Mouse (Mus musculus) testis, postnatal 10 days (tissue): ENCODE results near the gene Ptpn3.
"Not testable (repeated sequence)": the region's sequence is repeated elsewhere in the genome, so short reads cannot be mapped to it uniquely, and the experiment has no call there.

Source experiments
- DNase-seq: peaks from one replicate; pipeline ENCODE4 v3.0.0; 2021; ENCODE audit warnings: low spot score

Gene Ptpn3

DNA sequence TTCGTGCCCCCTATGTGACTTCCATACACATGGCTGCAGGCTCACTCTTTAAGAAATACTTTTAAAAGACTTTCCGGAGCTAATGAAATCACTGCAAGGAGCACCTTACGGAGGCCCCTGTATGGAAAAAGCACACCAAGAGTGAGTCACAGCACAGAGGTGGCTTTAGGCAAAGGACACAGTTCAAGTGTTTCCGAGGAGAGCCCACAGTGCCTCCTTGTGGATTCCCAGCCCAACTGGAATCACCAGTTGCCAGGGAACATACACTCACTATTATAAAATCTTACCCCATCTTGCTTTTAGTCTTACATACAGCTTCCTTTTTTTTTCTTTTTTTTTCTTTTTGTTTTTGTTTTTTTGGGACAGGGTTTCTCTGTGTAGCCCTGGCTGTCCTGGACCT, 85.1 kb downstream of the Ptpn3 start:
- DNase-seq = no peak

DNA sequence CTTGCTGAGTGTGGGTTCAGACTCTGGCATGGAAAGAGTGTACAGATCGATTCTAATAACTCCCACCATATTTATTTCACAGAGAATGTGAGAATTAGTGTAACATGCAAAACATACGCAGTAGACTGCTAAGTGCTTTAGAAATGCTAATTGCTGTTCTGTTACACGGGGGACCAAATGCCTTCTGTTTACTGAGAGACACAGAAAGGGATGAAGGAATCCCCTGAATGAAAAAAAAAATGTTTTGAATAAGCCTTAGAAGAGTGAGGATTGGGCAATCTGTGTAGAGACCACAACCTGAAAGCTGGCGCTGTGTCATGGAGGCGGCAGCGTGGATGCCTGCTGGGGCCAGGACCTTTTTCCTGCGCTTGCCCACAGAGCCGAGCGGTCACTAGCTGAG, 86.8 kb downstream of the Ptpn3 start:
- DNase-seq = no peak

DNA sequence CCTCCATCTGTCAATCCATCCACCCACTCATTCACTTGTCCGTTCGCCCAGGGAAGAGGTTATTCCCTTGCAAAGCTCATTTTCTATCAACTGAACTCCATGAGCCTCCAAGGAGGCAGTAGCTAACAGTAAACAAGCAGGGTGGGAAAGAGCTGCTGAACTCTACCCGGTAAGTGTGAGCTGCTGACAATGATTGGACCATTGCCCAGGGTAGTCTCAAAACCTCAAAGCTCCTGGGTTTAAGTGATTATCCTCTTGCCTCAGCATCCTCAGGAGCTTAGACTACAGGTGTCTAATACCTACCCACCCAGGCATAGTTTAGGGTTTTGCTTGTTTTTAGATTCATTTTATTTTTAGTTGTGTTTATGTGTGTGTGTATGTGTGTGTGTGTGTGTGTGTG, 87.5 kb downstream of the Ptpn3 start:
- no peak for DNase-seq

DNA sequence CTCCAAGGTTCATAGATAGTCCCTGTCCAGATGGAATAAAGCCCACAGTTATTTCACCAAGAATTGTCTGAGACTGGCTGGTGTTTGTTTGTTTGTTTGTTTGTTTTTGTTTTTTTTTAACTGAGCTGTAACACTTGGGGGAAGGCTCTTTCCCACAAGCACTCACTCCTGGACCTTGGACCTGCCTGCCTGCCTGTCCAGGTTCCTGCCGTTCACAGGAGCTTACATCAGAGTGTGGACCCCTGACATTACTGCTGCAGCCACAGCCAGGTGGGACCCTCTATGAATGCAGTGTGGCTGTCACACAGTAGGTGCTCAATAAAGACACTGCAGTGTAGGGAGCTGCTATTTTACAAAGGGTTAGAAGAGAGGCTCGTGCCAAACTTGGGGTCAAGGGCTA, 89.9 kb downstream of the Ptpn3 start:
- DNase-seq = no peak

DNA sequence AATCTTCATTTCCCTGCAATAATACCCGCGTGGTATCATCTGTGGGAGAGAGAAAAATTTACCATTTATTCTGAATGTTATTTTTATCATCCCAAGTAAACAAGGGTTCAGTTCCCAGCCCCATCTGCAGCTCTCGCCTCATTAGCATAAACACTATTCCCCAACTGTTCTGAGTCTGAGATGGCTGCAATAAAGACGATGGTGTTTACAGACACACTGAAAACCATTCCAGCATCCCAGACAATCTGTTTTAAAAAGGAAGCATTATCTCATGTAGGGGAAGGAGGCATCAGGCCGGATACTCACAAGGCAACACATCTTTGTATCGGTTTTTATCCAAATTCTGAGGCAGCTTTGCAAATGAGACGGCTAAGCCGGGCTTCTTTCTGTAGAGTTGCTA, 95.7 kb downstream of the Ptpn3 start:
- no peak for DNase-seq

DNA sequence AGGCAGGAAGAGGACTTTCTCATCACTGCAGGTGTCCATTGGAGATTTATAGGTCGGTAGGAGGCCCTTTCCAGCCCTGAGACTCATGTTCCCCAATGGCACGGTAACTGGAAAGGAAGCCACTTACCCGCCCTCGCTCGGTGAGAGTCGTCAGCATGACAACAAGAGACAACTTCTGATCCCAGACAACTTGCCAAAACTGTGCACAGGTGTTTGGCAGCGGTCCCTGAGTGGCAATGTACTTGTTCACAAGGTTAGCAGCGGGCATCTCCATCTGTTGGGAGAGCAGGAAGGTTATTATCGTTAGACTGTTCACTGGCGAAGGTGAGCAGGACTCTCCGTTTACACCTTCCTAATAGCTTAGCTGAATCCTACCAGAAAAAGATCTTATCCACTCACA, 96.9 kb downstream of the Ptpn3 start:
- no peak for DNase-seq

DNA sequence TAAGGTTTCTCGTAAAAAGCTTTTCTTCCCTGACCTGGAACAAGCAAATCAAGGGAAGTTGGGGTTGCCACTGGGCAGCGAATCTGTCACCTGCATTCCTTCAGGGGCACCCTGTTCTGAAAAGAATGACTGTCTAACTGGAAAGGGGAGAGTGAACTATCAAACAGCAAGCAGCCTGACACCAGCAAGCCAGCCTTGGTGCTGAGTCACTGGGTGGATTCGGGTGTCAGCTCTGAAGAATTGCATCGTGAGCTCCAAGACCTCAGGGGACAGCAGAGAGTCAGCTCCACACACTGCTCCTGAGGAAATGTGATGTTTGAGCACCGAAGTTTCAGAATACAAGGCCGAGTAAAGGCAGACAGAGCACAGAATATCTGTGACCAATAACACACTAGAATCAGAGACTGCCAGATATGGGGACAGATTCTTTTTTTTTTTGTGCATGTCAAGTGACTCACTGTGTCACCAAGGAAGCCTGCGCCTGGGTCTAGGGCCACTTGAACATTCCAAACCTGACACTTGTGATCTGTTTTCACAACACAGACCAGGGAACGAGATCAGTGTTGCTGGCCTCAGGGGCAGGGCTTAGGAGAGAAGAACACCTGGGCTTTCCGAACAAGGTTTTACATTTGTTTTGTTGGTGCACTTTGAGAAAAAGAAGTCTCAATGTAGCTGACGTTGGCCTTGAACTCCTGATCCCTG, 98.8 kb downstream of the Ptpn3 start:
- DNase-seq = no peak

DNA sequence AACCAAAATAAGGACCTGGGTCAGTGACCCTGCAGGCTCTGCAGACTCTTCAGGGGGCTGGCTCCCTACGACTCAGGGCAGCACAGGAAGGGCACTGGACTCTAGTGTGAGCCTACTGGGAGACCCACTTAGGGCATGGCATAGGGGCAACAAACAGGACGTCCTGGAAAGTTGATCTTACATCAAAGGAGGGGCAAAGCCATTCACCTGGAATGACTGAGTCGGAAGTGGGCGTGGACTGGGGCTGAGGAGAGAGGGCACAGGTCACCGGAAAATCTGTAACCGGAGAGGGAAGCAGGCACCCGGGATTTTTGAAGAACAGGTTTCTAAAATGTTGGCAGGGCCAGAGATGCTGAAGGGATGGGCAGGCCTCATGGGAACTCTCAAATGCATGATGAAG, 99.5 kb downstream of the Ptpn3 start:
- DNase-seq = no peak

DNA sequence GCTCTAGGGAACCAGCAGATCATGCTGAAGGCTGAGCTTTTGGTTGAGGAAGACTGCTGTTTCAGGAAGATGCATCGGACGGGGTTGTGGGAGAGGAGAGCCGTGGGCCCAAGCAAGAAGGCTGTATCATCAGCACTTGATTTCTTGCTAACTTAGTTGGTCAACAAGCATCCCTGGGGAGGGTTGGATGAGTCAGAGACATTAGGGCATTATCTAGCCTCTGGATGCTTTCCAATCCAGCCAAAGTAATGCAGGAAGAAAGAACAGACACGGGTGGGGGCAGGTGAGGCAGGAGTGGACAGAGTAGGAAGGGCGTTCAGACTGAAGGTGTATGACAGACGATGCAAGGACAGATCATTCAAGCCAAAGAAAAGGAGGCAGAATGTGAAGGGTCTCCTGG, 101.0 kb downstream of the Ptpn3 start:
- no peak for DNase-seq

DNA sequence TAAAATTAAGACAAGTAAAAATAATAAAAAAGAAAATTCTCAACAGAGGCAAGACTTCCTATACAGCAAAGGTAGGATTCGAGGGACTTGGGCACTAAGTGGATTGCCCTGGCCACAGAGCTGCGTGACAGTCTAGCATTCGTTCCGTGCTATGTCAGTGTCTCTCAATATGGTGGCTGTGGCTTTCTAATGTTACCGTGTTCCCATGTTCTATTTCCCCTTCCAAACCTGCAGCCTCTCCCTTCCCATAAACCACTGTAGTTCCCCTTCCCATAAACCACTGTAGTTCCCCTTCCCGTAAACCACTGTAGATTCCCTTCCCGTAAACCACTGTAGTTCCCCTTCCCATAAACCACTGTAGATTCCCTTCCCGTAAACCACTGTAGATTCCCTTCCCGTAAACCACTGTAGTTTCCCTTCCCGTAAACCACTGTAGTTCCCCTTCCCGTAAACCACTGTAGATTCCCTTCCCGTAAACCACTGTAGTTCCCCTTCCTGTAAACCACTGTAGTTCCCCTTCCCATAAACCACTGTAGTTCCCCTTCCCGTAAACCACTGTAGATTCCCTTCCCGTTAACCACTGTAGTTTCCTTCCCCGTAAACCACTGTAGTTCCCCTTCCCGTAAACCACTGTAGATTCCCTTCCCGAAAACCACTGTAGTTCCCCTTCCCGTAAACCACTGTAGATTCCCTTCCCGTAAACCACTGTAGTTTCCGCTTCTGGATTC, 102.8 kb downstream of the Ptpn3 start:
- DNase-seq = not testable (repeated sequence)

DNA sequence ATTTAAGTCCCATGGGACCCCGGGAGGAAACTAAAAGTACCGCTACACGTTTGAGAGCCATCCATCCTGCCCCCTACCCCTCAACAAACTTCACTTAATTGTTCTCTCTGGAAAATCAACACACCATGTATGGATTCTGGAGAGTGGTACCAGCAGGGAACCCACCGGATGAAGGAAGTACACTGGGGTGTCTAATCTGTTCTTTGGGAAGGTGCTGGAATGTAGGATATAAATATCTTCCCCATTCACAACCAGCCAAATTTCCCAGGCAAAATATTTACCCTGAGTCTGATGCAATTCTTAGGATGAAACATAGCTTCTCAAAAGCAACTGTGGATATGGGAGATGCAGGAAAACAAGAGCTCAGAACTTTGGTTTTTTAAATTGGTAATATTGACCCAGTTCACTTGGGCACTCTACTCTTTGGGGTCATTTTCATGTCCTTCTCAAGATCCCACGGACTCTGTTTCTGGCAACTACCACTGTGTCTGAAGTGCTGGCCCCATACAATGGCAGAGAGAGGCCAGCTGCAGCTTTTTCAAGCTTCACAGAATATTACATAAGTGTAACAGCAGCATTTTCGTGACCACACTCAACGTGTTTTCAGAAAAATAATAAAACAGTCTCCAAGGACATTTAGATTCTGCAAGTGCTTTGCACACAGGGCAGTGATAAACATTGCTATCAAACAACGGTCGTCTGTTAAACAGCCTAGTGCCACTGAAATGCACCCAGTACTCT, 109.9 kb downstream of the Ptpn3 start:
- DNase-seq = no peak

DNA sequence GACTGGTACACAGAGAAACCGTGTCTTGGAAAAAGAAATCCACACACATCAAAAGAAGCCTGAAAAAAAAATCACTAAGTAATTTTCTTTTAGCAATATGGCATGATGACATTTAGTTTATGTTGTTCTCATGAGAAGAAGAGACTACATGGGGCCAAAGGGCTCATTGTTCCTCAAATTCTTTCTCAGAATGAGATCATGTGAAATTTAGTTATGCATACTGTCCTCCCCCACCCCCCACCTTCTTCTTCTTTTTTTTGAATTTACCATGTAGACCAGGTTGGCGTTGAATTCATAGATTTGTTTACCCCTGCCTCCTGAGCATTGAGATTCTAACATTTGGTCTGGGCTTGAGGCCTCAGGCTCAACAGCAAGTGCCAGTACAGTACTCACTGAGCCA, 111.8 kb downstream of the Ptpn3 start:
- DNase-seq = no peak

DNA sequence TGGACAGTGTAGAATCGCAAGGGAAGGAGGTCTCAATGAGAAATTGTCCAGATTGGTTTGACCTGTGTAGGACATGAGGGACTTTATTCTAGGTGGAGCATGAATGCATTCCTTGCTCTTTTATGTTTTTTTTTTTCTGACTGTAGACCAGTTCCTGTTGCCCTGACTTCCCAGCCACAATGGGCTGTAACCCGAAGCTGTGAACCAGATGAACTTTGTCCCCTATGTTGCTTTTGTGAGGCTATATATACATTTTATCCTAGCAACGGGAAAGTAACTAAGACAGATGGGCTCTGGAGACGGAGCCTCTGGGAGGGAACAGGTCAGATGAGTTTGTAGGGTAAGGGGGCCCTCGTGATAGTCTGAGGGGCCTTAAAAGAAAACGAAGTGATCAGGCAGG, 115.6 kb downstream of the Ptpn3 start:
- DNase-seq = no peak

DNA sequence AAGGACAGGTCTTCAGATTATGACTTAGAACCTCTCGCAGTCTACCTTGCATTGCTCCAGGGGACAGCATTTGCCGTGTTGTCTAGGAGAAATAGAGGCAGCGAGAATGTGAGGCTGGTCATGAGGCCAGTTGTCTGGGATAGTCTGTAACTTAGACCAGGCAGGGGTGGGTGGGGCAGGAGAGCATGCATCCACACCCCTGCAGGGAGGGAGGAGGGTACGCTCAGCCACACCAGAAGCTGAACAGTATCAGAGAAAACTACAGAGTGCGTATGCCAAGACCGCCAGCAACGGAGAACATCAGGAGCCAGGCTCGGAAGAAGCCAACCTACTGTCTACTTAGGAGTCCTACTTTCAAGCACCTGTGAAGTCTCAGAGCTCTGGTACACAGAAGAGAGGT, 116.2 kb downstream of the Ptpn3 start:
- no peak for DNase-seq

DNA sequence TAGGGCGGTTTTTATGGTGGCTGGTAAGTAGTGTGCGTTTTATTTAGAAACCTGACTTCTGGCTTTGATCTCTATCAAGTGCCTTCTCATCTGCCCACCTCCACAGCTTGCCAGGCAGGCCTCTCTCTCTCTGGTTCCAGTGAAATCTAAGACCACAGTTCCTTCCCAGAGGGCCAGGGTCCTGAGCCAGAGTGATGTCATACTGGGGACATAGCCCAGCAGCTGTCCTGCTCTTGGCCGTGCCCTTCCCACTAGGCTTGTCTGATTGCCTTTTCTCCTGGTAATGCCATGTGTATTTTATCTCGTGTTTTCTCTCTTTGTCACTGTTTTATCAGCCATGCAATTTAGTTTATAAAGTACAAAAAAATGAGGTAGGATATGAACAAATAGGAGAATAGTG, 118.1 kb downstream of the Ptpn3 start:
- DNase-seq = no peak

DNA sequence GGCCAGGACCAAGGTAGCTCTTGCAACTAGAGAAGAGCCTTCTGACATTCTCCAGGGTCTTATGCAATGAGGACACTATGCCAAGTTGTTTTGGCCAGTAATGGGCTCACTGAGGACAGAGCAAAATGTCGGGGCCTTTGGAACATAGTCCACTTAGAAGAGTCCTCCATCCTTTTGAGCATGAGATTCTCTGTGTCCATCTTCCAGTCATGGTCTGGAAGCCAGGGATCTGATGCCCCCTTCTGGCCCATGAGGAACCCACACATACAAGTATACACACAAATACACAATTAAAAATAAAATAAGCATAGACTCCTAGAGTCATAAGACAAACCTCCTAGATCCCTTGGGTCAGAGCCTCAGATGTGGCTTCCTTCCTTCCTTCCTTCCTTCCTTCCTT, 120.1 kb downstream of the Ptpn3 start:
- no peak for DNase-seq

DNA sequence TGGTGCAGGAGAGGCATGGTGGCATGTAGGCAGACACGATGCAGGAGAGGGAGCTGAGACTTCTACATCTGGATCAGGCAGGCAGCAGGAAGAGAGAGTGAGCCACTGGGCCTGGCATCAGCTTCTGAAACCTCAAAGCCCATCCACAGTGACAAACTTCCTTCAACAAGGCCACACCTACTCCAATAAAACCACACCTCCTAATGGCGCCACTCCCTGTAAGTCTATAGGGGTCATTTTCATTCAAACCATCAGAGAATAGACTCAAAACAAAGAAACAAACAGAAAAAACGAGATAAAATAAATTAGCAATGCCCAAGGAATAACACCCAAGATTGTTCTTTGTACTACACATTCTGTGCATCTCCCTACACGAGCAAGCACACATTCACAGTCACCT, 122.8 kb downstream of the Ptpn3 start:
- DNase-seq = no peak

DNA sequence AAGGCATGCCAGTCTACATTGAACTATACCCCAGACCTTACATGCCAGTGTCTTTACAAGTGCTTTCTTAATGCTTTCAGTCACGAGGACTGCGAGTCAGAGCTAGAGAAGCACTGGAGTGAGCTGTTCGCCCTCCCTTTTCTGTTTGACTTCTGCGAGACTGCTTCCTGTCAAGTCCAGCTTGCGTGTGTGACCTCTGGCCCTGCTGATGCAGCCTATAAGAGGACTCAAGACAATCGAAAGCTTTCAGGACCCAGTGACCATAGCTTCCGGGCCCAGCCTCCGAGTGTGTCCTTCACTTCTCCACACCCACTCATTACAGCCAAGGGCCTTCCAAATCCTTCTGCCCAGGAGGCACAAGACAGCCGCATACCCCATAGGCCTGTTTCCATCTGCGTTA, 126.3 kb downstream of the Ptpn3 start:
- DNase-seq = no peak

DNA sequence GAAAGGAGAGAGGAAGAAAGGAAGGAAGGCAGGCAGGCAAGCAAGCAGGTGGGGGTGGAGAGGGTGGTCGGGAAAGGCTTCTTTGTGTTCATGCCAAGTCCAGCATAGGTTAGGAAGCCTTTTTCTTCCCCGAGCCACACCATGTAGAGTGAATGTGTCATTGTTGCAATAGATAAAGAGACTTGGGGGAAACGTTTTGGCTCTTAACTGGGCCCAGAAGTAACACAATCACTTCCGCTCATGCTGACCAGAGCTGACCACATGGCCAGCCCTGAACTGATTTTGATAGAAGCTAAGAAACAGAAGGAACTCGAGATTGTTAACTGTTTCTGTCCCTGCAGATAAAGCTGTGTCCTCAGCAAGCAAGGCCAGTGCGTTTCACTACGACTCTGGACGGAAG, 128.8 kb downstream of the Ptpn3 start:
- DNase-seq = no peak

DNA sequence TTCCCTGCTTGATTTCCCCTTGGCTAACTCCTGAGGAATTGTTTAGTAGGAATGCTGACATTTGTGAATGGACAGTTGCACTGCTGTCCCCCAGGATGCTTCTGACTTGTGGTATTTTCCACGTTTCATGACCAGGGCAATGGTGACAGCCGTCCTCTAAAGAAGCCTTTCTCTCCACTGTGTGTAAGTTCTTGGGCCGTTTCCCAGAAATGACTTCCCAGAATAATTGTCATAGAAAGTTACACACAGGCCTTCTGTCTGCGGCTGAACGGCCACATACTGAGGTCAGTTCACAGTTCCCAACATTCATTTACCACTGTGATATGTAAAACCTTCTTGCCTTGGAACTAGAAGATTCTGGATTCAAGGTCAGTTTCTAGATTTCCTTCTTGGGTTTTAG, 129.8 kb downstream of the Ptpn3 start:
- DNase-seq = no peak

DNA sequence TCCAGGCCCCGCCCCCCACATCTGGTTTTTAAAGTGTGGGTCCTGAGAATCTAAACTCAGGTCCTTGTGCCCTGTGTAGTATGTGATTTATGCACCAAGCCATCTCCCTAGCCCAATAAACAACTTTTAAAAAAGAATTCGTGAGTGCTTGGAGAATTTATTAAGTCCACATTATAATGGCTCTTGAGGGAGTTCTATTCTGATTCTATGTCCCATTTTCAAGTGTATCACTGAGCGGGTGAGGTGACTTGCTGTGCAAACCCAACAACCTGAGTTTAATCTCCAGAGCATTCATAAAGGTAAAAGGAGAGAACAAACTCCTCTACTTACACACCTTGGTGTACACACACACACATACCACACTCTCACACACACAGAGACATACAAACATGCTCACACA, 133.0 kb downstream of the Ptpn3 start:
- DNase-seq = no peak

DNA sequence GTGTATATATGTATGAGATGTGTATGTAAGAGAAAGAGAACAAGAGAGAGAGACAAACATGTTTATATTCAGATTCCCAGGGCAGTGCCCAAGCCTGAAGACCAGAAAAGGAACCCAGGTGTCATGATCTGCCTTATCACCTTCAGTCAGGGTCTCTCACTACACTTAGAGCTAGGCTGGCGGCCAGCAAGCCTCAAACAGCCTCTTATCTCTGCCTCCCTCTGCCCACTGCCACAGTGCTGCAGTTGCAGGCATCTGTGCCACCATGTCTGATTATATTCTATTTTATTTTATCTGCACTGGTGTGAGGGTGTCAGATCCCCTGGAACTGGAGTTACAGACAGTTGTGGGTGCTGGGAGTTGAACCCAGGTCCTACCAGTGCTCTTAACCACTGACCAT, 133.4 kb downstream of the Ptpn3 start:
- no peak for DNase-seq
